ENCODE assay signal across 9 mouse cellular contexts in the genomic region with DNA sequence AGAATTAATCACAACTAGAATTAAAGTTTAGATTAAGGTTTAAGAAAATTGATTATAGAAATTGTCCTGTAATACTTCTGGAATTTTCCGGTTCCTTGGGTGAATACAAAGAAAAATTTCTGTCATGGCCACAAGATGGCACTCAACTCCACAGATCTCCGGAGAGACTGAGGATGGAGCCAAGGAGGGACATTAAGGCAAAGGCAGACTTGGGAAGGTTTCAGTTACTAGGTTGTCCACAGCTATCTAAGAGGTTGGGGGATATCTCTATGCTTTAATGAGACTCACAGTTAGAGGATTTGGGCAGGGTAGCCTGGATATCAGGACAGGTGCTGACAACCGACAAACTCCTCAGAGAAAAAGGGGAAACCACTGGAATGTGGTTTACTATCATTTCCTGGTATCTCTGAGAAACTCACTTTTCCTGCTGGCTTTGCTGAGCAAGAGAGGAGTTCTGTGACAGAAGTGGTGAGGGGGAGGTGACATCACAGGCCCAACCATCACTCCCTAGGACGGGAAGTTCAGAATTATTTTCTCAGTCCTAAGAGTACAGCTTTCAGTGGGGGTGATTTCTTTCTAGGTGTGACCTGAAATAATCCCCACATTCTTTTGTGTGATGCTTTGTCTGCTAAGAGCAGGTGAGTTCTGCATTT. TPM values are rescaled to one million over a fixed set of nuclear protein-coding genes. Genes with fewer than 3 reads are reported as not detected.
A peak's percentile ranks its signal among the peaks of the same experiment; 100 is the strongest.
DNase-seq lines count a peak whose midpoint lies in the region; ATAC-seq and TF ChIP-seq lines count a peak whose summit lies in the region.
"Had no signal": no experiment of that assay in that cellular context is flagged by ENCODE, and none has a peak within 500 bp of the region (broad histone marks: within the 10 kb centered on the region; RNA-seq: fewer than 3 reads in every experiment).

No protein-coding gene starts in this region.

- no peak overlapping the region for H3K27ac ChIP-seq in layer of hippocampus, adult 2 months
- no peak overlapping the region for H3K27ac ChIP-seq in midbrain, embryonic 15.5 days
- H3K27ac ChIP-seq: embryonic facial prominence, embryonic 12.5 days had no signal

- WGBS in midbrain, embryonic 15.5 days, result 55% methylated on average over 4 of the region's 4 CpGs

- H3K27me3 ChIP-seq in midbrain, embryonic 15.5 days (replicated peaks), result no peaks in the 10 kb centered on the region
- H3K27me3 ChIP-seq: embryonic facial prominence, embryonic 12.5 days had no signal

- DNase-seq in layer of hippocampus, adult 2 months (ENCODE audit: low spot score in 2 of 2), result peak in 1 of 2 experiments; percentile 21
- no peak for DNase-seq in layer of hippocampus, postnatal 10 days (ENCODE audit: low spot score in 2 of 2)
- peak; percentile 8 for DNase-seq in MN1 (ENCODE audit: low spot score)
- DNase-seq in embryo, embryonic 10.5 days (ENCODE audit: low spot score), result peak; percentile 51
- DNase-seq in spleen, postnatal 10 days (ENCODE audit: low spot score in 2 of 2), result no peak

- no peak overlapping the region for H3K4me3 ChIP-seq in layer of hippocampus, adult 2 months
- no peak overlapping the region for H3K4me3 ChIP-seq in midbrain, embryonic 15.5 days
- H3K4me3 ChIP-seq: embryonic facial prominence, embryonic 12.5 days had no signal

- no peaks in the 10 kb centered on the region for H3K4me1 ChIP-seq in midbrain, embryonic 15.5 days
- H3K4me1 ChIP-seq: embryonic facial prominence, embryonic 12.5 days had no signal

- H3K9ac ChIP-seq in midbrain, embryonic 15.5 days, result no peak overlapping the region
- H3K9ac ChIP-seq: embryonic facial prominence, embryonic 12.5 days had no signal

- TF ChIP-seq CTCF in layer of hippocampus, adult 2 months (conservative IDR thresholded peaks at IDR 0.05), result peak; percentile 79

- no peaks in the 10 kb centered on the region for H3K9me3 ChIP-seq in midbrain, embryonic 15.5 days
- H3K9me3 ChIP-seq: embryonic facial prominence, embryonic 12.5 days had no signal

- no peaks in the 10 kb centered on the region for H3K36me3 ChIP-seq in midbrain, embryonic 15.5 days (replicated peaks)
- H3K36me3 ChIP-seq: embryonic facial prominence, embryonic 12.5 days had no signal

- ATAC-seq in midbrain, embryonic 15.5 days (replicated peaks), result 0 out of 2 replicates have a peak, but pooled peaks have one; percentile 60
- no peak for ATAC-seq in erythroid progenitor cell, adult 5-6 weeks (replicated peaks; ENCODE audit: low FRiP score, poor library complexity, severe bottlenecking)

- no peak overlapping the region for H3K4me2 ChIP-seq in midbrain, embryonic 15.5 days
- H3K4me2 ChIP-seq: embryonic facial prominence, embryonic 12.5 days had no signal

RNA-seq across cellular contexts. Expression of a gene that starts 56.0 kb away (rescaled TPM):
- not detected for total RNA-seq in layer of hippocampus, adult 2 months (2021)
- total RNA-seq in layer of hippocampus, postnatal 10 days (2021), result not detected
- polyA plus RNA-seq in midbrain, embryonic 15.5 days (2015; fragmentation: Nextera tagmentation; extraction: Ambion mirVana), result not detected in 2 replicates
- total RNA-seq in erythroid progenitor cell, adult 5-6 weeks (2015; ENCODE audit: low replicate concordance), result not detected in 2 replicates
- total RNA-seq in erythroid progenitor cell, adult 5-6 weeks (2017; ENCODE audit: low replicate concordance), result not detected in 2 replicates
- total RNA-seq: left cerebral cortex, postnatal 10 days had no signal
- polyA plus RNA-seq: embryonic facial prominence, embryonic 12.5 days had no signal

Comparison
In these comparisons a context has a peak if more than half of its experiments do, and no peak if none do; other contexts are left out.
1. DNase-seq: peak in MN1 (single experiment) and embryo, embryonic 10.5 days (single experiment); none in layer of hippocampus, postnatal 10 days (0 of 2) and spleen, postnatal 10 days (0 of 2).